Mouse (Mus musculus): ENCODE measurements around the gene Scn11a. TPM values are rescaled to one million over a fixed set of nuclear protein-coding genes. Genes with fewer than 3 reads are reported as not detected.

Gene Scn11a
- under 1 TPM; 0.73 to 0.93 TPM for polyA plus RNA-seq (2017; shearing (Covaris generic))

DNA sequence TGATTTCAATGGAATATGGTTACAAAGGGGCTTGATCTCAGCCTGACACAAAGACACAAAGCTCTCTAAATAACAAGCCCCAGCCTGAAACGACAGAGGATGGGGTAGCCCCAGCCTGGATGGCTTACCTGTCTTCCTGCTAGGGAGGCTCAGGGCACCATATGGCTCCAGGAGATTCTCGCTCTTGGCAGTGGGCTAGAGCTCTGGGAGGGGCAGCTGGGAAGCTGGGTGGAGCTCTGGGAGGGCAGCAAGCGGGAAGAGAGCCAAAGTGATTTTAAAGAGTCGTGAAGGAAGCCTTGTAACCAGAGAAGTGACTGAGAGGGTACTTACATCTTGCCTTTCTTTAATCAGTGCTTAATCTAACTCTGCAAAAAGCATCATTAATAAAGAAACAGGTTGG, at the start of gene Scn11a:
TSS of gene Scn11a (minus strand) at position 160 of the 400 bp plus-strand sequence.

DNA sequence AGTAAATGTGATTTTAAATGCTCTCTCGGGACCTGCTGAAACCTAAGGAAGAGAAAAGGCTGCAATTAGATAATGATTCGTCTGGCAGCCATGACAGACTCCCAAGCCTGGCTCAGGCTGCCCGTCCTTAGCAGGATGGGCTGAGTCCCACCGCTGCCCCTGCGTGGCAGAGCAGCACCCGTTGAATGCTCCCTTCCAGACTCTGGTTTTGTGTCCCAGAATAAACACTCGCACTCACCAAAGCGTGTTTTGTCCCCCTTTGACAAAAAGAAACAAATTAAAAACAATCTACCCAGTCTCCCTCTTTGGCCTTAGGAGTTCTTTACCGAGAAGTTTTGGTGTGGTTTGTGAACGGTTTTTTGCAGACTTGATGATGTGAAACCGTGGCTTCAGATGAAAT, 106.0 kb downstream of the Scn11a start, which contains the start of gene Scn10a:
TSS of gene Scn10a (minus strand) at position 101 of the 400 bp plus-strand sequence.

Other genes with a start within 250 kb of the Scn11a start
- under 1 TPM in 1 of 2 experiments, not detected in 1; 0.86 TPM for gene Scn5a, start 246.4 kb downstream of the Scn11a start, polyA plus RNA-seq (2017; shearing (Covaris generic))
- 1 to 10 TPM in 1 of 2 experiments, under 1 TPM in 1; 0.17 to 1.3 TPM for gene Scn10a, start 106.1 kb downstream of the Scn11a start, polyA plus RNA-seq (2017; shearing (Covaris generic))
- gene Wdr48, start 69.4 kb upstream of the Scn11a start, polyA plus RNA-seq (2017; shearing (Covaris generic)): 10 to 100 TPM; 58.4 to 60.2 TPM
- 10 to 100 TPM; 10.5 to 12.7 TPM for gene Gorasp1, start 112.1 kb upstream of the Scn11a start, polyA plus RNA-seq (2017; shearing (Covaris generic))
- gene Ttc21a, start 112.2 kb upstream of the Scn11a start, polyA plus RNA-seq (2017; shearing (Covaris generic)): under 1 TPM in 1 of 2 experiments, not detected in 1; 0.13 TPM
- 10 to 100 TPM; 54.4 to 66.2 TPM for gene Csrnp1, start 159.2 kb upstream of the Scn11a start, polyA plus RNA-seq (2017; shearing (Covaris generic))
- gene Xirp1, start 198.1 kb upstream of the Scn11a start, polyA plus RNA-seq (2017; shearing (Covaris generic)): under 1 TPM in 1 of 2 experiments, not detected in 1; 0.04 TPM
- gene Cx3cr1, start 244.4 kb upstream of the Scn11a start, polyA plus RNA-seq (2017; shearing (Covaris generic)): under 1 TPM; 0.08 to 0.15 TPM

Data from inflammation-experienced regulatory T-cells (primary cell).